Mouse (Mus musculus): ENCODE data around the gene Atf6. TPM values are rescaled to one million over a fixed set of nuclear protein-coding genes. Genes with fewer than 3 reads are reported as not detected.

Gene Atf6
- polyA plus RNA-seq, 1 experiment from 2014 or later = 6.9 TPM

- Histone ChIP-seq H3K4me3 (ENCODE audit: low read depth, low read length) (no peak overlapping the region), H3K27me3 (ENCODE audit: control insufficient read depth, insufficient read depth, low read depth, low read length) (no peaks in the 10 kb centered on the region), H3K9me3 (replicated peaks; ENCODE audit: control insufficient read depth, low read length) (no peaks in the 10 kb centered on the region), H3K27ac (ENCODE audit: low read length) (no peak overlapping the region), H3K4me1 (ENCODE audit: control insufficient read depth, low read depth, low read length) (no peaks in the 10 kb centered on the region), H3K36me3 (ENCODE audit: control insufficient read depth, insufficient read depth) (no peaks in the 10 kb centered on the region), H3K4me2 (ENCODE audit: low read depth, low read length) (no peak overlapping the region), H3K9ac (ENCODE audit: low read depth, low read length) (no peak overlapping the region)
- 36% methylated on average over 5 of the region's 5 CpGs for WGBS (ENCODE audit: insufficient replicate concordance)
- no peak for ATAC-seq (ENCODE audit: low read depth)
These were observed 172.7 kb downstream of the Atf6 start for GRCm38 (mm10) chr1:170694821-170695291.

- H3K4me3 ChIP-seq (ENCODE audit: low read depth, low read length) = no peak overlapping the region
- no peaks in the 10 kb centered on the region for H3K27me3 ChIP-seq (ENCODE audit: control insufficient read depth, insufficient read depth, low read depth, low read length)
- H3K4me1 ChIP-seq (ENCODE audit: control insufficient read depth, low read depth, low read length) = no peaks in the 10 kb centered on the region
- WGBS (ENCODE audit: insufficient replicate concordance) = 72% methylated on average over 5 of the region's 5 CpGs
- no peak overlapping the region for H3K4me2 ChIP-seq (ENCODE audit: low read depth, low read length)
- H3K9ac ChIP-seq (ENCODE audit: low read depth, low read length) = no peak overlapping the region
- no peaks in the 10 kb centered on the region for H3K9me3 ChIP-seq (replicated peaks; ENCODE audit: control insufficient read depth, low read length)
- H3K36me3 ChIP-seq (ENCODE audit: control insufficient read depth, insufficient read depth) = no peaks in the 10 kb centered on the region
- no peak for ATAC-seq (ENCODE audit: low read depth)
- H3K27ac ChIP-seq (ENCODE audit: low read length) = no peak overlapping the region
These were observed 176.3 kb downstream of the Atf6 start for GRCm38 (mm10) chr1:170691301-170691700.

- Histone ChIP-seq H3K4me2 (ENCODE audit: low read depth, low read length) (no peak overlapping the region), H3K9ac (ENCODE audit: low read depth, low read length) (no peak overlapping the region), H3K36me3 (ENCODE audit: control insufficient read depth, insufficient read depth) (no peaks in the 10 kb centered on the region), H3K4me3 (ENCODE audit: low read depth, low read length) (no peak overlapping the region), H3K9me3 (replicated peaks; ENCODE audit: control insufficient read depth, low read length) (no peaks in the 10 kb centered on the region), H3K4me1 (ENCODE audit: control insufficient read depth, low read depth, low read length) (no peaks in the 10 kb centered on the region), H3K27ac (ENCODE audit: low read length) (no peak overlapping the region), H3K27me3 (ENCODE audit: control insufficient read depth, insufficient read depth, low read depth, low read length) (no peaks in the 10 kb centered on the region)
- 67% methylated on average over 8 of the region's 8 CpGs for WGBS (ENCODE audit: insufficient replicate concordance)
- no peak for ATAC-seq (ENCODE audit: low read depth)
These were observed 177.8 kb downstream of the Atf6 start for GRCm38 (mm10) chr1:170689773-170690172.

GRCm38 (mm10) chr1:170683863-170684262 lies 183.7 kb downstream of the Atf6 start:
- Histone ChIP-seq H3K27ac (ENCODE audit: low read length) (no peak overlapping the region), H3K36me3 (ENCODE audit: control insufficient read depth, insufficient read depth) (no peaks in the 10 kb centered on the region), H3K9me3 (replicated peaks; ENCODE audit: control insufficient read depth, low read length) (no peaks in the 10 kb centered on the region), H3K4me3 (ENCODE audit: low read depth, low read length) (no peak overlapping the region), H3K9ac (ENCODE audit: low read depth, low read length) (no peak overlapping the region), H3K4me2 (ENCODE audit: low read depth, low read length) (no peak overlapping the region), H3K4me1 (ENCODE audit: control insufficient read depth, low read depth, low read length) (no peaks in the 10 kb centered on the region), H3K27me3 (ENCODE audit: control insufficient read depth, insufficient read depth, low read depth, low read length) (no peaks in the 10 kb centered on the region)
- WGBS (ENCODE audit: insufficient replicate concordance) = 25% methylated on average over 6 of the region's 6 CpGs
- ATAC-seq (ENCODE audit: low read depth) = no peak

DNA sequence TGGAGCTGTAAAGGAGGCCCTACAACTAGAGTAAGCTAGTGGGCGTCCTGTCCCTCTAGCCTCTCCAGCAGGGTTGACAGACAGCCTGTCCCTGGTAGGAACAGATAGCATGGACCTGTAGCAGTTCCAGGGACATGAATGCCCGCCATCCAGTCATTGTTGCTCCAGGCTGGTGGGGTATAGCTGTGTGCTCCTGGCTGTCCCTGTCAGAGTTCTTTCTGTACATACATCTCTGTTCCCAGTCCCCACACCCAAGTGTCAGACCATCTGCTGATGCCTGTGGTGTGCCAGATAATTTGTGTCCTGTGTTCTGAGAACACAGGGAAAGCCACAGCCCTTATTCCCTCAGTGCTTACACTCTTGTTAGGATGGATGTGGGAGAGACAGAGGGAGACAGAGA lies 187.9 kb downstream of the Atf6 start:
- Histone ChIP-seq H3K4me3 (ENCODE audit: low read depth, low read length) (no peak overlapping the region), H3K9me3 (replicated peaks; ENCODE audit: control insufficient read depth, low read length) (no peaks in the 10 kb centered on the region), H3K4me2 (ENCODE audit: low read depth, low read length) (no peak overlapping the region), H3K27me3 (ENCODE audit: control insufficient read depth, insufficient read depth, low read depth, low read length) (no peaks in the 10 kb centered on the region), H3K27ac (ENCODE audit: low read length) (no peak overlapping the region), H3K4me1 (ENCODE audit: control insufficient read depth, low read depth, low read length) (no peaks in the 10 kb centered on the region), H3K9ac (ENCODE audit: low read depth, low read length) (no peak overlapping the region), H3K36me3 (ENCODE audit: control insufficient read depth, insufficient read depth) (no peaks in the 10 kb centered on the region)
- WGBS (ENCODE audit: insufficient replicate concordance) = 57% methylated on average over 2 of the region's 2 CpGs
- no peak for ATAC-seq (ENCODE audit: low read depth)

GRCm38 (mm10) chr1:170678861-170679260 lies 188.7 kb downstream of the Atf6 start:
- no peak for ATAC-seq (ENCODE audit: low read depth)
- Histone ChIP-seq H3K27me3 (ENCODE audit: control insufficient read depth, insufficient read depth, low read depth, low read length) (no peaks in the 10 kb centered on the region), H3K36me3 (ENCODE audit: control insufficient read depth, insufficient read depth) (no peaks in the 10 kb centered on the region), H3K4me3 (ENCODE audit: low read depth, low read length) (no peak overlapping the region), H3K4me2 (ENCODE audit: low read depth, low read length) (no peak overlapping the region), H3K9ac (ENCODE audit: low read depth, low read length) (no peak overlapping the region), H3K27ac (ENCODE audit: low read length) (no peak overlapping the region), H3K9me3 (replicated peaks; ENCODE audit: control insufficient read depth, low read length) (no peaks in the 10 kb centered on the region), H3K4me1 (ENCODE audit: control insufficient read depth, low read depth, low read length) (no peaks in the 10 kb centered on the region)
- WGBS (ENCODE audit: insufficient replicate concordance) = 42% methylated on average over 4 of the region's 4 CpGs

DNA sequence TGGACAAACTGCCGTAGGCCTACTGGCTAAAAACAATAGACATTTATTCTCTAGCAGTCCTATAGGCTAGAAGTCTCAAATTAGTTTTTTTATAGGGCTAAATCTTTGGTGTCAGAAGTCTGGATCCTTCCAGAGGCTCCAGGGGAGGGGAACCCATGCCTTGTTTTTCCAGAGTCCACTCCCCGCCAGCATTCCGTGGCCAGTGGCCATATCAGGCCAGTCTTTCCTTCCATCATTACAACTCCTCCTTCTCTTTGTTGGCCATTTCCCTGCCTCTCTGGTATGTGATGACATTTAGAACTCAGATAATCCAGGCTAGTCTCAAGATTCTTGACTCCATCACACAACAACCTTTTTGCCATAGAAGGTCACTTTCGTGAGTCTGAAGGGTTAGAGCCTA lies 189.9 kb downstream of the Atf6 start:
- ATAC-seq (ENCODE audit: low read depth) = no peak
- no peak overlapping the region for H3K9ac ChIP-seq (ENCODE audit: low read depth, low read length)
- 74% methylated on average over 4 of the region's 4 CpGs for WGBS (ENCODE audit: insufficient replicate concordance)
- no peaks in the 10 kb centered on the region for H3K9me3 ChIP-seq (replicated peaks; ENCODE audit: control insufficient read depth, low read length)
- no peaks in the 10 kb centered on the region for H3K4me1 ChIP-seq (ENCODE audit: control insufficient read depth, low read depth, low read length)
- H3K4me2 ChIP-seq (ENCODE audit: low read depth, low read length) = no peak overlapping the region
- H3K27me3 ChIP-seq (ENCODE audit: control insufficient read depth, insufficient read depth, low read depth, low read length) = no peaks in the 10 kb centered on the region
- no peaks in the 10 kb centered on the region for H3K36me3 ChIP-seq (ENCODE audit: control insufficient read depth, insufficient read depth)
- no peak overlapping the region for H3K27ac ChIP-seq (ENCODE audit: low read length)
- H3K4me3 ChIP-seq (ENCODE audit: low read depth, low read length) = no peak overlapping the region

DNA sequence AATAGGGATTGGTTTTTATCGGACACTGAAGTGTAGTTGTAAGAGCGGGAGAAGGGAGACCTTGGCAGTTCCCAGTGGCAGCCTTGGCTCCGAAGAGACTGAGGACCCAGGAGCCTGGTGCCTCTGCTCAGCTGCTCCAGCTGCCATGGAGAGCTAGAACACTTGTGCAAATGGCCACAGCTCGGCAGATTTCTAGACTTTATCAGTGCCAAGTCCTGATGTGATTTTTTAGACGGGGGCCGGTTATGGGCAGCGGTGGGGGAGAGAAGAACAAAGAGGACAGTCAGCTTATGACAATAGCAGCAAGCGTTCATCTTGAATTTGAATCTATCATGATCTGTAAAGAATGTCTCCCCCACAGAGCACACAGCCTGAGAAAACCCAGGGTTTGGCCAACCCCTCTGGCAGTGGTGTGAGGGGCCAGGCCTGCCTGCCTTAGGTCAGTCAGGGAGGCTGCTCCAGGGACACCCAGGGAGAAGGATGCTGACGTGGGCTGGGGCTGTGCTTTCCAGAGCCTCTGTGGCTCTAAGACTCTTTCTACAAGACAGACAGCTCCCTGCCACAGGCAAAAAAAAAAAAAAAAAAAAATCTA lies 193.3 kb downstream of the Atf6 start:
- H3K4me2 ChIP-seq (ENCODE audit: low read depth, low read length) = no peak overlapping the region
- no peak overlapping the region for H3K4me3 ChIP-seq (ENCODE audit: low read depth, low read length)
- H3K9ac ChIP-seq (ENCODE audit: low read depth, low read length) = no peak overlapping the region
- 74% methylated on average over 9 of the region's 9 CpGs for WGBS (ENCODE audit: insufficient replicate concordance)
- H3K36me3 ChIP-seq (ENCODE audit: control insufficient read depth, insufficient read depth) = no peaks in the 10 kb centered on the region
- no peaks in the 10 kb centered on the region for H3K4me1 ChIP-seq (ENCODE audit: control insufficient read depth, low read depth, low read length)
- no peak for ATAC-seq (ENCODE audit: low read depth)
- H3K27ac ChIP-seq (ENCODE audit: low read length) = no peak overlapping the region
- no peaks in the 10 kb centered on the region for H3K27me3 ChIP-seq (ENCODE audit: control insufficient read depth, insufficient read depth, low read depth, low read length)
- no peaks in the 10 kb centered on the region for H3K9me3 ChIP-seq (replicated peaks; ENCODE audit: control insufficient read depth, low read length)

- no peak overlapping the region for H3K4me3 ChIP-seq (ENCODE audit: low read depth, low read length)
- 66% methylated on average over 7 of the region's 7 CpGs for WGBS (ENCODE audit: insufficient replicate concordance)
- H3K9ac ChIP-seq (ENCODE audit: low read depth, low read length) = no peak overlapping the region
- H3K4me1 ChIP-seq (ENCODE audit: control insufficient read depth, low read depth, low read length) = no peaks in the 10 kb centered on the region
- H3K36me3 ChIP-seq (ENCODE audit: control insufficient read depth, insufficient read depth) = no peaks in the 10 kb centered on the region
- no peaks in the 10 kb centered on the region for H3K27me3 ChIP-seq (ENCODE audit: control insufficient read depth, insufficient read depth, low read depth, low read length)
- no peak for ATAC-seq (ENCODE audit: low read depth)
- no peaks in the 10 kb centered on the region for H3K9me3 ChIP-seq (replicated peaks; ENCODE audit: control insufficient read depth, low read length)
- no peak overlapping the region for H3K4me2 ChIP-seq (ENCODE audit: low read depth, low read length)
- H3K27ac ChIP-seq (ENCODE audit: low read length) = no peak overlapping the region
These were observed 202.4 kb downstream of the Atf6 start for GRCm38 (mm10) chr1:170665200-170665599.

All from liver, embryonic 16.5 days (tissue).